Mouse (Mus musculus) small intestine, adult 2 months (tissue): Measurements from ENCODE around the gene Itga4.

ENCODE experiments used
- CTCF ChIP-seq: fragments of 200-500 bp; IDR thresholded peaks from 2 replicates; pipeline ENCODE4 v1.5.1; 2012; ENCODE audit warnings: low read depth, mild to moderate bottlenecking, control low read depth, inconsistent platforms, low read length, moderate library complexity, mixed read lengths; ENCODE audit not compliant: insufficient replicate concordance, insufficient read length; ENCODE audit errors: extremely low read depth
- POLR2A ChIP-seq: fragments of 200-500 bp; IDR thresholded peaks from 2 replicates; pipeline ENCODE4 v1.6.1; 2012; ENCODE audit warnings: low read depth, mild to moderate bottlenecking, control low read depth, inconsistent platforms, low read length, moderate library complexity

- TF ChIP-seq CTCF, result no peak
- TF ChIP-seq POLR2A, result no peak
These were observed 102.6 kb downstream of the Itga4 start for GRCm38 (mm10) chr2:79357835-79358234.
